Mouse (Mus musculus): ENCODE measurements around the gene Ptgir. TPM values are rescaled to one million over a fixed set of nuclear protein-coding genes. Genes with fewer than 3 reads are reported as not detected.

Ptgir gene
- 1.5 and 2.1 TPM in 2 replicates for polyA plus RNA-seq (2015; fragmentation: Nextera tagmentation; extraction: Ambion mirVana)

DNA sequence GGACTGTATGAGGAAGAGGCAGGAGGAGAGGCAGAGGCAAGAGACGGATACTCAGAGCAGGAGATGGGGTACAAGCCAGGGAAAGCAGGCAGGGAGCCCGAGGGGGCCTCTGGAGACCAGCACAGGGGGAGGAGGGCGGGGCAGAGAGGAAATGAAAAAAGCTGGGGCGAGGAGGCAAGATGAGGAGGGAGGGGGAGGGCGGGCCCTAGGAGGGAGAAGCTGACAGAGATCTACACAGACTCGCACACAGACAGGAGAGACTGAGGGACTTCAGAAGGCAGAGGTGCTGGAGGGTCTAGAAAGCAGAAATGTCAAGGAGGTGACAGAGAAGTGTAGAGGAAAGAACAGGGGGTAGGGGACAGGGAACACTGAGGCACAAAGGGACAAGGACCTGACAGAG, at the start of gene Ptgir:
TSS of gene Ptgir (plus strand) at position 210 of the 400 bp plus-strand sequence.
- Histone ChIP-seq H3K4me3 (replicated peaks) (no peak within 1 kb of the TSS), H3K4me2 (peak within 1 kb of the TSS; percentile 14; the same call in 1 of the 2 replicates), H3K9ac (no peak within 1 kb of the TSS), H3K27me3 (no peaks in the 10 kb centered on the region; the same call in 1 of the 2 replicates), H3K4me1 (peaks cover 74% of the 10 kb centered on the region), H3K36me3 (no peaks in the 10 kb centered on the region), H3K27ac (peak within 1 kb of the TSS; percentile 84), H3K9me3 (replicated peaks) (no peaks in the 10 kb centered on the region)
- WGBS = 7% methylated on average over 6 of the region's 6 CpGs
- no peak for ATAC-seq (replicated peaks; ENCODE audit: low FRiP score)

DNA sequence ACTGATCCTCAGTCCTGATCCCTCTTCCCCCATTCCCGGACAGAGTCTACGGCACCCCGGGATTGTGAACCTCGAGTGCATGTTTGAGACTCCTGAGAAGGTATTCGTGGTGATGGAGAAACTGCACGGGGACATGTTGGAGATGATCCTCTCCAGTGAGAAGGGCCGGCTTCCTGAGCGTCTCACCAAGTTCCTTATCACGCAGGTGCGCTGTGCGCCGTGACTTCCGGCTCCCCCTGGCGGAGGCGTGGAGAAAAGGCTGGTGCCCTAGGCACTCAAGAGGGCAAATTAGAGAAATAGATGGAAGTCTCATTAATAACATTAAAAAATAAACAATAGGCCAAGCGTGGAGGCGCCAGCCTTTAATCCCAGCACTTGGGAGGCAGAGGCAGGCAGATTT, 48.0 kb upstream of the Ptgir start:
- Histone ChIP-seq H3K4me2 (0 out of 2 replicates have a peak overlapping the region, but pooled peaks have one; percentile 12), H3K9me3 (replicated peaks) (no peaks in the 10 kb centered on the region), H3K9ac (no peak overlapping the region), H3K27ac (no peak overlapping the region), H3K27me3 (no peaks in the 10 kb centered on the region), H3K4me1 (no peaks in the 10 kb centered on the region), H3K36me3 (peaks cover 85% of the 10 kb centered on the region), H3K4me3 (replicated peaks) (no peak overlapping the region)
- no peak for ATAC-seq (replicated peaks; ENCODE audit: low FRiP score)
- WGBS = 24% methylated on average over 17 of the region's 17 CpGs

- H3K9me3 ChIP-seq (replicated peaks) = no peaks in the 10 kb centered on the region
- no peak for ATAC-seq (replicated peaks; ENCODE audit: low FRiP score)
- H3K4me3 ChIP-seq (replicated peaks) = no peak overlapping the region
- H3K9ac ChIP-seq = no peak overlapping the region
- H3K27ac ChIP-seq = no peak overlapping the region
- no peaks in the 10 kb centered on the region for H3K4me1 ChIP-seq
- WGBS = 39% methylated on average over 5 of the region's 5 CpGs
- H3K36me3 ChIP-seq = peaks cover 84% of the 10 kb centered on the region
- no peak overlapping the region for H3K4me2 ChIP-seq
- H3K27me3 ChIP-seq = no peaks in the 10 kb centered on the region
Observed at GRCm38 (mm10) chr7:16859902-16860651, 46.2 kb upstream of the Ptgir start.

- no peak overlapping the region for H3K27ac ChIP-seq
- no peaks in the 10 kb centered on the region for H3K27me3 ChIP-seq
- H3K9me3 ChIP-seq (replicated peaks) = no peaks in the 10 kb centered on the region
- WGBS = 87% methylated on average over 3 of the region's 3 CpGs
- H3K4me3 ChIP-seq (replicated peaks) = no peak overlapping the region
- peaks cover 72% of the 10 kb centered on the region for H3K36me3 ChIP-seq
- peaks cover 10% of the 10 kb centered on the region for H3K4me1 ChIP-seq
- no peak overlapping the region for H3K9ac ChIP-seq
- ATAC-seq (replicated peaks; ENCODE audit: low FRiP score) = no peak
- no peak overlapping the region for H3K4me2 ChIP-seq
Observed at GRCm38 (mm10) chr7:16867488-16867887, 38.8 kb upstream of the Ptgir start.

DNA sequence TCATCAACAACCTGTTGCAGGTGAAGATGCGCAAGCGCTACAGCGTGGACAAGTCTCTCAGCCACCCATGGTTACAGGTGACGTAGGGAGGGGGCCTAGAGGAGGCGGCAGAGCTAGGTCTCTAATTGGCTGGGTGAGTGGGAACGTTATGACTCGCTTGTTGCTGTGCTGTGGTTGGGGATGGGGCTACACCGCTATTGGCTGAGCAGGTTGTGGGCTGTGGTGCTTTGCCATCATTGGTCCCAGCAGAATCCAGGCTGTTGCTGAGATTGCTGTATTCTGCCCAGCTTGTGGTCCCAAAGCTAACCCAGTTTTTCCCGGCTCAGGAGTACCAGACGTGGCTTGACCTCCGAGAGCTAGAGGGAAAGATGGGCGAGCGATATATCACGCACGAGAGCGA, 36.8 kb upstream of the Ptgir start:
- H3K27ac ChIP-seq = peak overlapping the region; percentile 30; the same call in 1 of the 2 replicates
- peak overlapping the region; percentile 30 for H3K4me3 ChIP-seq (replicated peaks)
- no peaks in the 10 kb centered on the region for H3K9me3 ChIP-seq (replicated peaks)
- H3K27me3 ChIP-seq = no peaks in the 10 kb centered on the region
- H3K36me3 ChIP-seq = peaks cover 54% of the 10 kb centered on the region
- WGBS = 20% methylated on average over 16 of the region's 16 CpGs
- H3K4me1 ChIP-seq = peaks cover 10% of the 10 kb centered on the region
- peak; percentile 93 for ATAC-seq (replicated peaks; ENCODE audit: low FRiP score)
- H3K9ac ChIP-seq = no peak overlapping the region
- H3K4me2 ChIP-seq = peak overlapping the region; percentile 52

DNA sequence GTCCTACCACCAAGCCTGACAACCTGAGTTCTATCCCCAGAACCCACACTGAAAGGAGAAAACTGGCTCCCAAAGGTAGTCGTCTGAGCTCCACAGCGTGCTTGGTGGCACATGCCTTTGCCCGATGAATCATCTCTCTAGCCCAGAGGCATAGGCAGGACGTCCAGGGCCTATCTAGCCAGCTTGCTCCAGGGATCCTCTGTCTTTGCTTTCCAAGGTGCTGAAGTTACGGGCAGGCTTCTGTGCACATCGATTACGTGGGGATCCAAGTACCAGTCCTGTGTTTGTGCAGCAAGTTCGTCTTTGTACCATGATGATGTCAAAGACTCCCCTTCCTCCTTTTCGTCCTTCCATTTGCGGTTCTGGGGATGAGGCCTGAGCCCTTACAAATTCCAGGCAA, 34.7 kb upstream of the Ptgir start:
- no peaks in the 10 kb centered on the region for H3K27me3 ChIP-seq
- no peak overlapping the region for H3K4me2 ChIP-seq
- no peak overlapping the region for H3K27ac ChIP-seq
- H3K4me3 ChIP-seq (replicated peaks) = no peak overlapping the region
- no peaks in the 10 kb centered on the region for H3K9me3 ChIP-seq (replicated peaks)
- H3K9ac ChIP-seq = no peak overlapping the region
- ATAC-seq (replicated peaks; ENCODE audit: low FRiP score) = no peak
- WGBS = 81% methylated on average over 10 of the region's 10 CpGs
- peaks cover 22% of the 10 kb centered on the region for H3K4me1 ChIP-seq
- peaks cover 36% of the 10 kb centered on the region; the same call in 1 of the 2 replicates for H3K36me3 ChIP-seq

- WGBS = 90% methylated on average over 9 of the region's 9 CpGs
Observed at GRCm38 (mm10) chr7:16872478-16872877, 33.8 kb upstream of the Ptgir start.

DNA sequence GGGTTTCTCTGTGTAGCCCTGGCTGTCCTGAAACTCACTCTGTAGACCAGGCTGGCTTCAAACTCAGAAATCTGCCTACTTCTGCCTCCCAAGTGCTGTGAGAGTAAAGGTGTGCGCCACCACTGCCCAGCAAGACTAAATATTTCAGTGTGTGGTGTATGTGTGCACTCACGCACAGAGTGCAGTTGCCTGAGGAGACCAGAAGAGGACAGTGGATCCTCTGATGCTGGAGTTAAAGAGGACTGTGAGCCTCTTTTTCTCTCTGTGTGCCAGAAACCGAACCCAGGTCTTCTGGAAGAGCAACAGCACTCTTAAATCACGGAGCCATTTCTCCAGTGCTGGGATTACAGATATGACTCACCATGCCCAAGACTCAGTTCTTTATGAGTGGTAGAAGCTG, 32.9 kb upstream of the Ptgir start:
- Histone ChIP-seq H3K9ac (no peak overlapping the region), H3K4me1 (peaks cover 30% of the 10 kb centered on the region), H3K27me3 (no peaks in the 10 kb centered on the region), H3K4me3 (replicated peaks) (no peak overlapping the region), H3K27ac (no peak overlapping the region), H3K36me3 (peaks cover 28% of the 10 kb centered on the region; the same call in 1 of the 2 replicates), H3K4me2 (no peak overlapping the region), H3K9me3 (replicated peaks) (no peaks in the 10 kb centered on the region)
- ATAC-seq (replicated peaks; ENCODE audit: low FRiP score) = no peak
- 88% methylated on average over 4 of the region's 4 CpGs for WGBS

More at GRCm38 (mm10) chr7:16872478-16872877, 33.8 kb upstream of the Ptgir start:
- ATAC-seq (replicated peaks; ENCODE audit: low FRiP score) = no peak
- Histone ChIP-seq H3K9me3 (replicated peaks) (no peaks in the 10 kb centered on the region), H3K4me1 (peaks cover 30% of the 10 kb centered on the region), H3K9ac (no peak overlapping the region), H3K4me3 (replicated peaks) (no peak overlapping the region), H3K36me3 (peaks cover 32% of the 10 kb centered on the region; the same call in 1 of the 2 replicates), H3K27me3 (no peaks in the 10 kb centered on the region), H3K27ac (no peak overlapping the region), H3K4me2 (no peak overlapping the region)

GRCm38 (mm10) chr7:16874190-16874589, 32.1 kb upstream of the Ptgir start:
- H3K36me3 ChIP-seq = peaks cover 24% of the 10 kb centered on the region; the same call in 1 of the 2 replicates
- no peaks in the 10 kb centered on the region for H3K27me3 ChIP-seq
- ATAC-seq (replicated peaks; ENCODE audit: low FRiP score) = no peak
- peaks cover 37% of the 10 kb centered on the region for H3K4me1 ChIP-seq
- H3K9ac ChIP-seq = peak overlapping the region; percentile 38
- H3K9me3 ChIP-seq (replicated peaks) = no peaks in the 10 kb centered on the region
- H3K27ac ChIP-seq = peak overlapping the region; percentile 95
- peak overlapping the region; percentile 81 for H3K4me3 ChIP-seq (replicated peaks)
- WGBS = 4% methylated on average over 17 of the region's 17 CpGs
- peak overlapping the region; percentile 96 for H3K4me2 ChIP-seq

DNA sequence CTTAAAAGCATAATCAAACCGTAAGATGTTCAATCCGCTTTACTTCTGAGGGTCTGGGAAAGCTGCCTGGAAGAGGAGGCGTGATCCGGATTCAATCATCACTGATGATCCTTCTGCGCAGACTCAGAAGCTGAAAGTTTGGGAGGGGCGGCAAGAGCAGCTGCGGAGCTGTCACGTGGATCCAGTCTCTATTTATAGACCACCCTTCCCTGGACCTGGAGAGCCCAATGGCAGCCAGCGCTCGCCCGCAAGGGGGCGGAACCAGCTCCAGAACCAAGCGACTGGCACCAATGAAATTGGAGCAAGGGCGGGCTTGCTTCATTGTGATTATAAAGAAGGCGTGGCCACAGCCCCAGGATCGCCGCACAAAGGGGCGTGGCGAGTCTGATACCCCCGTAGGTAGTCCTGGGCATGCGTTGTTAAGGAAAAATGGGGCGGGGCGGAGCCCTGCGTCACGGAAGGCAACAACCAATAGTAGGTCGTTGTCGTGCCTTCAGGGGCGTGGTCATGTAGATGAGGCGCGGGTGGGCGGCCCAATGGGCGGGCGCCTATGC, 31.5 kb upstream of the Ptgir start:
- H3K9me3 ChIP-seq (replicated peaks) = no peaks in the 10 kb centered on the region
- ATAC-seq (replicated peaks; ENCODE audit: low FRiP score) = peak; percentile 97
- peak overlapping the region; percentile 81 for H3K4me3 ChIP-seq (replicated peaks)
- peak overlapping the region; percentile 96 for H3K4me2 ChIP-seq
- H3K27ac ChIP-seq = peak overlapping the region; percentile 95
- WGBS = under 1% methylated on average over 33 of the region's 33 CpGs
- no peaks in the 10 kb centered on the region for H3K27me3 ChIP-seq
- peaks cover 37% of the 10 kb centered on the region for H3K4me1 ChIP-seq
- H3K36me3 ChIP-seq = peaks cover 19% of the 10 kb centered on the region; the same call in 1 of the 2 replicates
- H3K9ac ChIP-seq = peak overlapping the region; percentile 81

- peak within 1 kb of the TSS; percentile 96 for H3K4me2 ChIP-seq
- peak within 1 kb of the TSS; percentile 95 for H3K27ac ChIP-seq
- peak within 1 kb of the TSS; percentile 81 for H3K4me3 ChIP-seq (replicated peaks)
- H3K9me3 ChIP-seq (replicated peaks) = no peaks in the 10 kb centered on the region
- no peaks in the 10 kb centered on the region for H3K27me3 ChIP-seq
- peak within 1 kb of the TSS; percentile 81 for H3K9ac ChIP-seq
- peaks cover 38% of the 10 kb centered on the region for H3K4me1 ChIP-seq
- H3K36me3 ChIP-seq = peaks cover 17% of the 10 kb centered on the region; the same call in 1 of the 2 replicates
- 0% methylated on average over 1 of the region's 1 CpGs for WGBS
- ATAC-seq (replicated peaks; ENCODE audit: low FRiP score) = no peak
Observed at GRCm38 (mm10) chr7:16875310-16875325, 31.2 kb upstream of the Ptgir start, which contains the start of gene Dact3. Gene Dact3 (plus strand): TSS chr7:16875317.

DNA sequence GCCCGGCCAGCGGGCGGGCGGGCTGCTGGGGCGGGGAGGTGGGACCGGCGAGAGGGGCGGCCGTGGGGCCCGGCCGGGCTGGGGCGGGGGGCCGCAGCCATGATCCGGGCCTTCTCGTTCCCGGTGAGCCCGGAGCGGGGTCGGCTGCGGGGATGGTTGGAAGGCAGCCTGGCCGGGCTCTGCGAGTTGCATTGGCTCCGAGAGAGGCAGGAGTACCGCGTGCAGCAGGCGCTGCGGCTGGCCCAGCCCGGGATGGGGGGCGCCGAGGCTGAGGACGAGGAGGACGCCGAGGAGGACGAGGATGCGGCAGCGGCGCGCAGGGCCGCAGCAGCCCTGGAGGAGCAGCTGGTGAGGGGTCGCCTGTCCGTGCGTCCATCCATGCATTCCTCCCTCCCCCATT, 31.0 kb upstream of the Ptgir start:
- no peaks in the 10 kb centered on the region for H3K27me3 ChIP-seq
- H3K27ac ChIP-seq = peak overlapping the region; percentile 81
- ATAC-seq (replicated peaks; ENCODE audit: low FRiP score) = peak; percentile 35; the same call in 1 of the 2 replicates
- peak overlapping the region; percentile 81 for H3K4me3 ChIP-seq (replicated peaks)
- H3K9me3 ChIP-seq (replicated peaks) = no peaks in the 10 kb centered on the region
- H3K9ac ChIP-seq = peak overlapping the region; percentile 81
- peaks cover 40% of the 10 kb centered on the region for H3K4me1 ChIP-seq
- peaks cover 17% of the 10 kb centered on the region; the same call in 1 of the 2 replicates for H3K36me3 ChIP-seq
- peak overlapping the region; percentile 96 for H3K4me2 ChIP-seq
- 2% methylated on average over 32 of the region's 42 CpGs for WGBS

Data from kidney, embryonic 15.5 days (tissue).